Mouse (Mus musculus) adrenal gland, postnatal 25 days (tissue): ENCODE measurements around the gene Cfap61. TPM values are rescaled to one million over a fixed set of nuclear protein-coding genes. Genes with fewer than 3 reads are reported as not detected.

ENCODE experiments used
- DNase-seq: peaks from one replicate; pipeline ENCODE4 v3.0.0; 2021; ENCODE audit warnings: mixed read lengths
- total RNA-seq: library from RNA; stranded (reverse); gene quantifications from 2 replicates; pipeline ENCODE4 v1.2.3, GENCODE M21; 2021

The Cfap61 gene
- total RNA-seq, 1 experiment from 2014 or later: 31.1 TPM

- no peak for DNase-seq
These were observed 15.0 kb downstream of the Cfap61 start for GRCm38 (mm10) chr2:145949475-145950068.

DNA sequence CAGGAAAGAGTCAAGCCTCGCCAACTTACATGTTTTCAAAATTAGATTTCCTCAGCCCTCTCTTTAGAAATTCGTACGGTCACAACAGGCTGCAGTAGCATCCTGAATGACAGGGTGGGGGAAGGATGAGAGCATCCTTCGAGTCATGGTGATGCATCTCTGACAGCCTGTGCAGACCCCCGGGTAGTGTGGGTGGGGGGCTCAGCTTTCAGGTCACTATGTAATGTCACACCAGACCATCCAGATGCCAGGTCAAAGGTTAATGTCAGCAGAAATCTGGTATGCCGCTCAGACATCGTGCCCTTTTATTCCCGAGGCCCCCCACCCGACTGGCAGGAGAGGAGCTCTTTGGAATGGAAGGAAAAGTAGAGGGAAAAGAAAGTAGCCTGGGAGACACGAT is 15.7 kb downstream of the Cfap61 start:
- no peak for DNase-seq

- no peak for DNase-seq
These were observed 18.1 kb downstream of the Cfap61 start for GRCm38 (mm10) chr2:145952726-145953125.

DNA sequence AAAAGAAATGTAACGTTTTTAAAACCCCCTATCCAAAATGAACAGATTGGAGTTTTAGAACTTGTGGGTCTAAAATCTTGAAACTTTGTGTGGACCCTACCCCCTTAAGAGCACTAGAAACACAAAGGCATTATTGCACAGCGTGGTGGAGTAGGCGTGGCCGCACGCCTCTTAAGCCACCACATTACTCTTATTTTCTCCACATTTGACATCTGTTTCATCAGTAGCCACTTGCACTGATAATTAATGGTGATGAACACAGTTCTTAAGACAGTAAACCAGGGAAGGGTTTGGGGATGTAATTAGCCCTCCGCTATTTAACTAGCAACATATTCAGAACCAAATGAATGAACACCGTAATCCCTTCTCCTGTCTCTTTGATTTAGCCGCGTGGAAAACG is 21.3 kb downstream of the Cfap61 start:
- DNase-seq: no peak

GRCm38 (mm10) chr2:145956318-145956717 is 21.7 kb downstream of the Cfap61 start:
- no peak for DNase-seq

DNA sequence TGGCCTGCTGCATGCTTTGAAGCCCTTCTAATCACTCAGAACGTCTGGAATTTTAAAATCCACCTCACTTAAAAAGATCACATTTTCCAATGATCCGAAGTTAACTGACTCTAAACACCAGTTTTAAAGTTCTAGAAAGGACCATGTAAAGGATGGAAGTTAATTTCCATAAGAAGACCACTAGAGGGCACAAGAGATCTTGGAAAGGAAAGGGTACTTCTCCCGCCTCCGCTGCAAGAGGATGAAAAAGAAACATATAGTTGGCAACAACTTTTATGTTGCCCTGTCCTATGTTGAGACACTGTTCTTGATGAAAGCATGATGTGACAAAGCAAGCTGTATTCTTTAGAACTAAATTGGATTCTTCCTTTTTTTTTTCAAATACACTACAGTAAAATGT is 22.9 kb downstream of the Cfap61 start:
- DNase-seq: no peak

- no peak for DNase-seq
These were observed 23.5 kb downstream of the Cfap61 start for GRCm38 (mm10) chr2:145958097-145958496.

- DNase-seq: no peak
These were observed 24.0 kb downstream of the Cfap61 start for GRCm38 (mm10) chr2:145958551-145958950.

DNA sequence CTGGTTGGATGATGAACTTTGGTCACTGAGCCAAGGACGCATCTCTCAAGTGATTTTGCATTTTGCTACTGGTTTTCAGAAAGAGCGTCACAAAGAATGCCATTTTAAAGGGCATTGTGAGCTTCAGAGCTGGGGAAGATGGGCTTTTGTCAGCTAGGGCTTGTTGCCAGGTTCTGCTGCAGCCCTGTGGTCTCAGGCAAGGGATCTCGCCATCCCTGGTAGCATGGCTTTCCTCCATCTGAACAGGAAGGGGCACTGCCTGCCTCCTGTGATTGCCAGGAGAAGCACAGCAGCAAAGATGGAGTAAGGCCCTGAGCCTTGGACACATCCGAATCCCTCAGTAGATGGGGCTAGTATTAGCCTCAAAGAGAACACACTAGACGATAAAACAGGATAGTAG is 27.3 kb downstream of the Cfap61 start:
- DNase-seq: no peak

- no peak for DNase-seq
These were observed 36.2 kb downstream of the Cfap61 start for GRCm38 (mm10) chr2:145970751-145971150.

- DNase-seq: no peak
These were observed 36.8 kb downstream of the Cfap61 start for GRCm38 (mm10) chr2:145971237-145972010.

GRCm38 (mm10) chr2:145972571-145972970 is 38.0 kb downstream of the Cfap61 start:
- no peak for DNase-seq

GRCm38 (mm10) chr2:145979616-145980015 is 45.0 kb downstream of the Cfap61 start:
- no peak for DNase-seq

GRCm38 (mm10) chr2:145980881-145981280 is 46.3 kb downstream of the Cfap61 start:
- DNase-seq: no peak

- no peak for DNase-seq
These were observed 47.1 kb downstream of the Cfap61 start for GRCm38 (mm10) chr2:145981699-145982112.

DNA sequence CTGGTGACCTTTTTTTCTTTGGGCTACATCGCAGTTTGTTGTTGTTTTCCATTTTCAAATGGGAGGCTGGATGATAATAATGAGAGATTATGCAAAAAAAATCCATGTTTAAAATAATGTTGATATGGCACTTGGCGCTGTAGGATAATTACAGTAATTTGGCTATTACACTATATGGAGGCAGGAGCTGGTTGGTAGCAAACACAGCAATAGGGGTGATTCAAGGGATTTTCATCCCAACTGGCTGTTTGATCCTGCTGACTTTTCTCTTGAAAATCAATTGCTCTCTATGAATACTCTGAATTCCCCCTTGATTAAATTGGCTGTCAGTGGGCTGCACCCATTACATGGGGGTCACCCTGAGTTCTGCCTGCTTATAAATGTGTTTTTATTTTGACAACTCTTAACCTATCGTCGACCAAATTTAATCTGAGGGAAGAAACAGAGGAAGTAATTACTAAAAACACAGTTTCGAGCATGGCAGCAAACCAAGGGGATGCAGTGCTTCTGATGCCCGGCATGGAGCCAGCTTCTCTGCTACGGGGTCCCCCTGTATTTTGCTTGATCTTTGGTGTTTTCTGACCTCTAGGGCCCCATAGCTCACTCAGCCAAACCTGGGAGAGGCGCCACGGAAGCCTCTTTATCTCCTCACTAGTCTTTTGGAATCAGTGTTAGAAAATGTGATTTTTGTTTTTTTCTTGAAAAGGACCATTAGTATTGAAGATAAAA is 47.9 kb downstream of the Cfap61 start:
- no peak for DNase-seq

DNA sequence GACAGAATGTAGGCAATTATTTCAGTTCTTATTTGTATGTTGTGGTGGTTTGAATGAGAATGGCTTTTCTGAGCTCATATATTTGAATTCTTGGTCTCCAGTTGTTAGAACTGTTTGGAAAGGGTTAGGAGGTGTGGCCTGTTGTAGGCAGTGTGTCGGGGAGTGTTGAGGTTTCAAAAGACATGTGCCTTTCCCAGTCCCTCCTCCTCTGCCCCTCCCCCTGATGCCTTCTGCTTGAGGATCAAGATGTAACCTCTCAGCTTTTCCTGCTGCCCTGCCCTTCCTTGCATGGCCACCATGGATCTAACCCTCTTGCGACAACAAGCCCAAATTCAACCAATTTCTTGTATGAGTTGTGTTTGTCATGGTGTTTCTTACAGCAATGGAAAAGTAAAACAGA is 53.2 kb downstream of the Cfap61 start:
- DNase-seq: no peak

GRCm38 (mm10) chr2:145990446-145990845 is 55.9 kb downstream of the Cfap61 start:
- no peak for DNase-seq

DNA sequence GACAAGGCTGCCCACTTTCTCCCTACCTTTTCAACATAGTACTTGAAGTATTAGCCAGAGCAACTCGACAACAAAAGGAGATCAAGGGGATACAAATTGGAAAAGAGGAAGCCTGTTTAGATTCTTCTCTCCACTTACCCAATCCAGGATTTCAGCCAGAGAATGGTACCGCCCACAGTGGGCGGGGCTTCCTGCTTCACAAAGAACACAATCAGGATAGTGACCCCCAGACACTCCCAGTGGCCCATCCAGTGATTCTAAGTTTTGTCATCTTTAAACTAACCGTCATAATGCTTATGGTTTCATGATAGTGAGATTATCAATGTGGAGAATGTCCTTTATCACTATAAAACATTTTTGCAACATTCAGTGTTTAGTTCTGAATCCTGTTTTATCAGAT is 61.9 kb downstream of the Cfap61 start:
- no peak for DNase-seq

GRCm38 (mm10) chr2:145997956-145998525 is 63.5 kb downstream of the Cfap61 start:
- DNase-seq: no peak

GRCm38 (mm10) chr2:146008801-146009200 is 74.2 kb downstream of the Cfap61 start:
- DNase-seq: no peak

DNA sequence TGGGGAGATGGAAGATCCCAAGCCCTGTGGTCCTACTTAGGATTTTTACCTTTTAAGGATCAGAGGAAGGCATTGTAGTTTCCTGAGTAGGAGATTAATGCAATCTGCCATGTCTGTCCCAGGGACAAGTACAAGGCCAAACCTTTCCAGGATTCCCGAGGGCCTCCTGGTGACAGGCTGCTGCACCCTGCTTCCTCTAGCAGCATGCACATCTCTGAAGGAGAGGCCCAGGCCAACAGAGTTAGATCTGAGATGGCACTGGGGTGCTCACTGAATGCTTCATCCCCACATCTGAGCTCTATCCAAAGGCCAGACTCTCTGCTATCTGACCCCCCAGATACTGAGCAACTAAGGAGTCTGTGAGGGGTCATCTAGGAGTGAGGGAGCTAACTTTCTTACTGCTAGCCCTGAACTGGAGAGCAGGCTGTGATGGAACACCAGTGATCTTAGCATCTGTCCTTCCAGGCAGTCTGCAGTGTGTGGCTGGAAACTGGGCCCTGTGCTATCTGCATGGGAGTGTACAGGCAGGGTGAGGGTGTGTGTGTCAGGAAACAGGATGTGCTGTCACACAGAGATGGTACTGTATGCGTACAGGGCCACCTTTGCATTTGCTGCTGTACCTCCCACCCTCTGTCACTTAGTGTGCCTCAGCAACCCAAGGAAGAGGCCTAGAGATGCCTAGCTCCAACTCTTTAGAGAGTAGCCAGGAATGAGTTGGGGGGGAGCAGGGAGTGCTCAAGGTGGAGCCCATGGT is 75.2 kb downstream of the Cfap61 start:
- no peak for DNase-seq
